Mouse (Mus musculus) limb, embryonic 15.5 days (tissue): Measurements from ENCODE around the gene Scd2. TPM values are rescaled to one million over a fixed set of nuclear protein-coding genes. Genes with fewer than 3 reads are reported as not detected.
"Not testable (repeated sequence)": the region's sequence is repeated elsewhere in the genome, so short reads cannot be mapped to it uniquely, and the experiment has no call there.

Experiments
- ATAC-seq: fragments of 200-750 bp; cut with Nextera tagmentation; 2 replicates; pipeline ENCODE4 v1.8.0; 2017; ENCODE audit warnings: low read depth, moderate TSS enrichment; ENCODE audit not compliant: insufficient number of reproducible peaks, low FRiP score, low TSS enrichment
- H3K27ac ChIP-seq: fragments of 300-500 bp; sonication (generic); 2 replicates; pipeline ENCODE4 v1.5.1; 2015; ENCODE audit warnings: moderate library complexity, mild to moderate bottlenecking, inconsistent platforms
- H3K27me3 ChIP-seq: fragments of 300-500 bp; sonication (generic); 2 replicates; pipeline ENCODE4 v1.6.1; 2015; ENCODE audit warnings: inconsistent platforms
- H3K36me3 ChIP-seq: fragments of 300-500 bp; sonication (generic); 2 replicates; pipeline ENCODE4 v1.6.1; 2015; ENCODE audit warnings: inconsistent platforms
- H3K4me1 ChIP-seq: fragments of 300-500 bp; sonication (generic); 2 replicates; pipeline ENCODE4 v1.6.1; 2015; ENCODE audit warnings: inconsistent platforms
- H3K4me2 ChIP-seq: fragments of 300-500 bp; sonication (generic); 2 replicates; pipeline ENCODE4 v1.6.1; 2015; ENCODE audit warnings: mild to moderate bottlenecking, inconsistent platforms
- H3K4me3 ChIP-seq: fragments of 300-500 bp; sonication (generic); 2 replicates; pipeline ENCODE4 v1.5.1; 2015; ENCODE audit warnings: mild to moderate bottlenecking, inconsistent platforms
- H3K9ac ChIP-seq: fragments of 300-500 bp; sonication (generic); 2 replicates; pipeline ENCODE4 v1.6.1; 2015; ENCODE audit warnings: inconsistent platforms
- H3K9me3 ChIP-seq: fragments of 300-500 bp; sonication (generic); 2 replicates; pipeline ENCODE4 v1.6.1; 2016; ENCODE audit warnings: inconsistent platforms
- WGBS: fragments of 180-500 bp; shearing (Covaris S2); methylation state at CpG from one replicate; pipeline ENCODE4 v1.1.7; 2015; 5-methylcytosine and 5-hydroxymethylcytosine counted together
- polyA plus RNA-seq: library from polyadenylated mRNA; unstranded; fragments of >200 nt; fragmentation: Nextera tagmentation; extraction: Ambion mirVana; gene quantifications from 2 replicates; pipeline ENCODE4 v1.2.1, GENCODE M21; 2015

Gene Scd2
- polyA plus RNA-seq, 1 experiment from 2014 or later = 221 TPM

DNA sequence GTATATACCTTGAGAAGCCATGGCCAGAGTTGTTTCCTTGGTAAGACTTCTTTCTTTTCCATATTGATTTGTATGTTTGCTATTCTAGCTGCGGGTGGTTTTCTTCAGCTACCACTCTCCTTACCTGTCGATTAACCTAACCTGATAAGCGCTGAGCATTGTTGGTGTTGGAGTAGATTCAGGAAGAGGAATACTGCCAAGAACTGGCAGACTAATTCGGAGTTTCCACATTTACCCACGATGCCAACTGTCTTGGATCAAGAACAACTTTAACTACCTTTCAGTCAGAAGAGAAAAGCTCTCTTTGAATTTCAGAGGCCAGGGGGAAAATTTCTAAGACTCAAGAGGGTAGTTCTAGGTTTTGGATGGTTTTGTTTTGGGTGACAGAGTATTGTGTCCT is 16.6 kb upstream of the Scd2 start:
- H3K27ac ChIP-seq = peak overlapping the region; percentile 38; the same call in 1 of the 2 replicates
- H3K9ac ChIP-seq = no peak overlapping the region
- H3K9me3 ChIP-seq = no peaks in the 10 kb centered on the region
- H3K4me2 ChIP-seq = no peak overlapping the region
- no peaks in the 10 kb centered on the region for H3K36me3 ChIP-seq
- H3K4me1 ChIP-seq = peaks cover 30% of the 10 kb centered on the region
- H3K27me3 ChIP-seq = no peaks in the 10 kb centered on the region
- 73% methylated on average over 5 of the region's 5 CpGs for WGBS
- ATAC-seq = no peak
- no peak overlapping the region for H3K4me3 ChIP-seq

DNA sequence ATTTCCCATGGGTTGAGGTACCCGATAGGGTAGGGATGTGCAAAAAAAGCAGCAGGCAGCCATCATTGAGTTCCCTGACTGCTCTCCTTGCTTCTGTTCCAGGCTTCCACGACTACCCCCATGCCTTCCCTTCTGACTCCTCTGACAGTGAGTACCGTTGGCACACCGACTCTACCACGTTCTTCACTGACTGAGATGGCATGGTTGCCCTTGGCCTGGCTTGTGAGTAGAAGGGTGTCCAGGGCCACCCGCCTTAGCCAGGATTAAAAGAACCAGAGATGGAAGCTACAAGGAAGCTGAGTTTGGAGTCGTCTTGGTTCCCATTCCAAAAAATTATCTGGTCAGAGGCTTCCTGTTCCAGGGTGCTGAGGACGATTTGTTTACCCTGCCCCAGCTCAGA is 15.5 kb upstream of the Scd2 start:
- no peak overlapping the region for H3K27ac ChIP-seq
- H3K36me3 ChIP-seq = no peaks in the 10 kb centered on the region
- H3K9ac ChIP-seq = no peak overlapping the region
- no peaks in the 10 kb centered on the region for H3K27me3 ChIP-seq
- 84% methylated on average over 8 of the region's 8 CpGs for WGBS
- H3K4me2 ChIP-seq = no peak overlapping the region
- ATAC-seq = no peak
- H3K4me1 ChIP-seq = peaks cover 39% of the 10 kb centered on the region
- no peaks in the 10 kb centered on the region for H3K9me3 ChIP-seq
- no peak overlapping the region for H3K4me3 ChIP-seq

DNA sequence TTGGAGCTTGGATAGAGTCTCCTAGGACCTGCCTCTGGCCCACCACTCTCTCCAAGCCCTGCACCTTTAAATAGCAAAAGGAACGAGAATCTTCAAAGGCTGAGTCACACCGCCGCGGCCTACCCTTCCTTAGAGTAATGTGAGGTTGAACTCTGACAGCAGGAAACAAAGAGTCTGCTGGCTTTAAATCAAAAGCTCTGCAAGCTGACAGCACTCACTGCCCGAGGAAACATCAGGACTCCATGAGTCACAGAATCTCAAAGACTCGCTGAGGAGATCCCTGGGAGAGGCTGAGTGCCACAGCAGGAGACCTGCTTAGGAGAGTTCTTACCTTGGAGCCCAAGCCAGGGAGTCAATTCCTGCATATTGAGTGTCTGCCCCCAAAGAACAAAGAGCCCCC is 12.7 kb upstream of the Scd2 start:
- no peak for ATAC-seq
- Histone ChIP-seq H3K36me3 (no peaks in the 10 kb centered on the region), H3K9me3 (no peaks in the 10 kb centered on the region), H3K4me2 (no peak overlapping the region), H3K27ac (peak overlapping the region; percentile 82), H3K4me3 (no peak overlapping the region), H3K9ac (no peak overlapping the region), H3K27me3 (no peaks in the 10 kb centered on the region), H3K4me1 (peaks cover 58% of the 10 kb centered on the region)
- WGBS = 9% methylated on average over 6 of the region's 6 CpGs

DNA sequence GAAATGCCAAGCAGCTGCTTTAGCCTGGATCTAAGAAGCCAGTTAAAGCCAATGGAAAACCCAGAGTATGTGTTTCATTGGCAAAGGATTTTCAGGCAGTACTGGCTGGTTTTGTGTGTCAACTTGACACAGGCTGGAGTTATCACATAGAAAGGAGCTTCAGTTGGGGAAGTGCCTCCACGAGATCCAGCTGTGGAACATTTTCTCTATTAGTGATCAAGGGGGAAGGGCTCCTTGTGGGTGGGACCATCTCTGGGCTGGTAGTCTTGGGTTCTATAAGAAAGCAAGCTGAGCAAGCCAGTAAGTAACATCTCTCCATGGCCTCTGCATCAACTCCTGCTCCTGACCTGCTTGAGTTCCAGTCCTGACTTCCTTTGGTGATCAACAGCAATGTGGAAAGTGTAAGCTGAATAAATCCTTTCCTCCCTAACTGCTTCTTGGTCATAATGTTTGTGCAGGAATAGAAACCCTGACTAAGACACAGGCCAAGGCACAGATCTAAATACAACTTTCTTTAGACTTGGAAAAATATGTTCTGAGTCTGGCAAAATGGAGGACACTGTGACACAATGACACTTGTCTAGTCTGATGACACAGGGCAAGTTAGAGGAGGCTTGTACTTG is 11.5 kb upstream of the Scd2 start:
- WGBS = 15% methylated on average over 1 of the region's 1 CpGs
- H3K9ac ChIP-seq, H3K27me3 ChIP-seq, H3K36me3 ChIP-seq, H3K4me2 ChIP-seq, ATAC-seq, H3K4me3 ChIP-seq, H3K9me3 ChIP-seq: not testable (repeated sequence)
- Histone ChIP-seq H3K4me1 (peaks cover 54% of the 10 kb centered on the region), H3K27ac (peak overlapping the region; percentile 82)

DNA sequence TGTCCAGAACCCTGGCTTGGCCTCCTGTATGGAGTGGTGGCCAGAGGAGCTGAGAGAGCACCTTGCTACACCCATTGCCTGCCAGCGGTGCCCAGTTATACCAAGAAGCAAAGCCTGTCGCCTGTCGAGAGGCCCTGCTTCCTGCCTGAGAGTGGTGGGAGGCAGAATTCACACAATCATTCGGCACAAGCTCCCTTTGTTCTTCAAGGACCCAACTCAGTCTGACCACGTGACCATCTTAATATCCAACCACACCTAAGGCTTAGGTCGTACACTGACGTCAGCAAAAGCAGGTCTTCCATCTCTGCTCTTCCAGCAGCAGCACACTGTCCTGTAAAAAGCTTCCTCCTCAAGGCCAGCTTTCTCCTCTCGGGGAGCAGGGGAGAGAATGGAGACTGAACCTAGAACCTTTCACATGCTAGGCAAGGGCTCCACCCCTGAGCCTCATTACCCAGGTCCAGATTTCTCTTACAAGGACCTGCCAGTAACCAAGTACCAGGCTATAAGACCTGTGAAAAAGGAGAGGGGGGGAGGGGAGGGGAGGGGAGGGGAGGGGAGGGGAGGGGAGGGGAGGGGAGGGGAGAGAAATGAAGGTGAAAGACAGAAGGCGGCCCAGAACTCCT is 10.8 kb upstream of the Scd2 start:
- H3K4me3 ChIP-seq = no peak overlapping the region
- H3K9ac ChIP-seq = no peak overlapping the region
- no peaks in the 10 kb centered on the region for H3K27me3 ChIP-seq
- 23% methylated on average over 9 of the region's 9 CpGs for WGBS
- no peaks in the 10 kb centered on the region for H3K9me3 ChIP-seq
- no peak overlapping the region for H3K4me2 ChIP-seq
- H3K27ac ChIP-seq = peak overlapping the region; percentile 97
- no peaks in the 10 kb centered on the region for H3K36me3 ChIP-seq
- peaks cover 49% of the 10 kb centered on the region for H3K4me1 ChIP-seq
- ATAC-seq = no peak

DNA sequence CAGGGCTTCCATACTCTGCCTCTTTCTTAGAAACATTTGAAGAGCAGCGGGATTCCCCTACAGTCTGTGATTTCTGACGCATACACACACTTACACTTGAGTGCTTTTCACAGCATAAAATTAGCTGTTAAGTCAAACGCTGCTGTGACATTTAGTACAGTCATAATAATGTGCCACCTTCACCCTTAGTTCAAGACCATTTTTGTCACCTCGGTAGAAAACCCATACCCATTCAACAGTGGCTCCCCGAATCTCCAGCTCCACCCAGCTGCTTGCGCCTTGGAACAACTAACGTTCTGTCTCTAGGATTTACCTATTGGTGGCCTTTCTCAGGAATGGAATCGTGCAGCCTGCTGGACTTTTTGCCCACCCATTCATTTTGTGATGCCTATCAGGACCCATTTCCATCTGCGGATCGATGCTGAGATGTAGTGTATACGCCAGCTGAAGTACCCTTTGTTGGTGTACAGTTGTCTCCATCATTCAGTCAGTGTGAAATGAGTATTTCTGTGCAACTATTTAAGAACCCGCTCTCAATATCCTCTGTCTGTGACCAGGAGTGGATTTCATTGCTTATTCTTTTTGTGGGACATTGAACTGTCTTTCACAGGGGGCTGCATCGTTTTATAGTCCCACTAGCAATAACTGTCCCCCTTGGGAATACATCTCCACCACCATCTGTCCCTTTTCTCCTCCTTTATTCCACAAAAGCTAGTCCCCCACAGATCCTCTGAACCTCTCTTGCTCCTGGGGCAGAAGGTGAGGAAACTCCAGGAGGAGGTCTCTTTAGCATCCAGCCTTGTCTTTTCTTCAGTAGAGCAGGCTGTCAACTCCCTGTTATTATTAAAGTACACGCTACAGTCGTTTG is 10.1 kb upstream of the Scd2 start:
- Histone ChIP-seq H3K9me3 (no peaks in the 10 kb centered on the region), H3K4me3 (peak overlapping the region; percentile 44), H3K4me1 (peaks cover 49% of the 10 kb centered on the region), H3K4me2 (peak overlapping the region; percentile 75), H3K27me3 (no peaks in the 10 kb centered on the region), H3K9ac (peak overlapping the region; percentile 27; the same call in 1 of the 2 replicates), H3K27ac (peak overlapping the region; percentile 97), H3K36me3 (no peaks in the 10 kb centered on the region)
- ATAC-seq = no peak
- 21% methylated on average over 15 of the region's 15 CpGs for WGBS

DNA sequence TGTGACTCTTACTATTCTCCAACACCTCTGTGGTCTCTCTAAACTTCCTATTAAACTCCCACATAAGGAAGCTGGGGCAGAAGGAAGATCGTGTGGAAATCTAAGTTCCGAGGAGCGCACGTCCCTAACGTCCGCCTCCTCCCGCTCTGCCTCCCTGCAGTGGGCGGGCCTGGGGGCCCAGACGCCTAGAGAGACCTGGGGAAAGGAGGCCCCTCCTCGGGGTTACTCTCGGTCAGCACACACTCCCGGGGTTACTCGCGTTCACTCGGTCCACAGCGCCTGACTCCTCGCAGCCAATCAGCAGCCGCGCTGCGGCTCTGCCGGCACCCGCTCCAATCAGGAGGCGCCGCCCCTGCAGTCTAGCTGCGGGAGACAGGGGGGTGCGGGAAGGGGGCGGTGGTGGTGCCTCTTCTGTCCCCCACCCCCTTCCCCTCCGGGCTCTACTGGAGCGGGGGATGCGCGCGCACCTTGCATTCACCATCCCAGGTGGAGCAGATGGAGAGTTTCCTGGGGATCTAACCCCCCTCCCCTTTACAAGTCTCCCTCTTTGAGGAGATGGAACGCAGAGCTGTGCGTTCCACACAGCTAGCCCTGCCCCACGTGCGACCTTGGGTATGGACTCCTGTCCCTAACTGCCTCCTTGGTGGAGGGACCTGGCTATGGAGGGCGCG is 9.3 kb upstream of the Scd2 start:
- Histone ChIP-seq H3K27me3 (no peaks in the 10 kb centered on the region), H3K4me2 (peak overlapping the region; percentile 75), H3K9ac (peak overlapping the region; percentile 31), H3K27ac (peak overlapping the region; percentile 97), H3K9me3 (no peaks in the 10 kb centered on the region), H3K4me3 (peak overlapping the region; percentile 44), H3K36me3 (no peaks in the 10 kb centered on the region), H3K4me1 (peaks cover 49% of the 10 kb centered on the region)
- under 1% methylated on average over 38 of the region's 38 CpGs for WGBS
- peak; percentile 100 for ATAC-seq

DNA sequence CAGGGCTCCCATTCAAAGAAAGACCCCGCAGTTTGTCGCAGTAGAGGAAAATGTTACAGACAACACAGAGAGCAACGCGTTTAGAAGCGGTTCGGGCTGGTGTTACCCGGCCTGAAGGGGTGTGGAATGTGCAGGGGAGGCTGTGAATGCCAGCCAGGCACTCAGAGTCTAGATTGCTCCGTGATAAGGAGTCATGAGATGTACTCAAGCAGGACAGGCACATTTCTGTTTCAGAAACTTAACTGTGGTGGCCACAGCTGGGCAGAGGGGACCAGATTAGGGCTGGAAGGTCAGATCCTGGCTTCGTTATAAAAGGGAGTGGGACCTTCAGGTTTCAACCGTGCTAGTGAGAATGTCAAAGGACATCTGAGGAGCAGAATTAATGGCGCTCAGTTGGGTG is 8.8 kb upstream of the Scd2 start:
- Histone ChIP-seq H3K4me1 (peaks cover 49% of the 10 kb centered on the region), H3K4me3 (peak overlapping the region; percentile 44), H3K36me3 (no peaks in the 10 kb centered on the region), H3K4me2 (peak overlapping the region; percentile 75), H3K9ac (peak overlapping the region; percentile 31), H3K27me3 (no peaks in the 10 kb centered on the region), H3K27ac (peak overlapping the region; percentile 97), H3K9me3 (no peaks in the 10 kb centered on the region)
- WGBS = 3% methylated on average over 11 of the region's 11 CpGs
- 0 out of 2 replicates have a peak, but pooled peaks have one; percentile 28 for ATAC-seq

DNA sequence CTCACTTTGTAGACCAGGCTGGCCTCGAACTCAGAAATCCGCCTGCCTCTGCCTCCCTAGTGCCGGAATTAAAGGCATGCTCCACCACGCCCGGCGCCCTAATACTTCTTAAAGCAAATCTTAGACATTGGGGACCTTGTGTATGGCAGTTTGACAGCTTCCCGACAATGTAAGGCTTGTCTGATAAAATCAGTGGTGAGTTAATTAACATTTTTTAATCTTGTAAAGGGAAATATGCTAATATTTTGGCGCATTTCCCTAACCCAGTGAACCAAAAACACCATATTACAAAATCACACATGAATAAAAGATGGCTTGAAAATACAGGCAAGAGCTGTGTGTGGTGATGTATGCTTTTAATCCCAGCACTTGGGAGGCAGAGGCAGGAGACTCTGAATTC is 7.9 kb upstream of the Scd2 start:
- ATAC-seq = no peak
- 93% methylated on average over 8 of the region's 8 CpGs for WGBS
- no peaks in the 10 kb centered on the region for H3K9me3 ChIP-seq
- no peak overlapping the region for H3K4me2 ChIP-seq
- H3K4me1 ChIP-seq = peaks cover 44% of the 10 kb centered on the region
- no peak overlapping the region for H3K27ac ChIP-seq
- no peak overlapping the region for H3K4me3 ChIP-seq
- H3K36me3 ChIP-seq = no peaks in the 10 kb centered on the region
- H3K9ac ChIP-seq = no peak overlapping the region
- H3K27me3 ChIP-seq = no peaks in the 10 kb centered on the region

DNA sequence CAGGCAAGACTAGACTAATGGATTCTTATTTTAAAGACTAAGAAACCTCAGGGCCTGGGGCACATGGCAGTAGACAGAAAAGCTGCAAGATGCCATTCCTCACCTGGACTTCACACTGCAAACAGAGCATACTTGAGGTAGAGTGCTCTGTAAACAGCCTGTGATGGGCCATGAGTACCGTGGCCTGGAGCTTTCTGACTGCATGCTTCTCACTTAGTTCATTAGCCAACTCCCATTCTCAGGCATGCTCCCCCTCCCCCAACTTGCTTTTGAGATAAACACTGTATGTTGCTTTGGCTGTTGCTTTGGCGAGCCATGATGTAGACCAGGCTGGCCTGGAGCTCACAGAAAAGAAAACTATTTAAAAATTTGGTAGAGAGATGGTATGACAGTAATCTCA is 7.4 kb upstream of the Scd2 start:
- no peak overlapping the region for H3K4me2 ChIP-seq
- H3K27me3 ChIP-seq = no peaks in the 10 kb centered on the region
- no peak overlapping the region for H3K9ac ChIP-seq
- no peak overlapping the region for H3K4me3 ChIP-seq
- ATAC-seq = no peak
- WGBS = 39% methylated on average over 2 of the region's 2 CpGs
- no peaks in the 10 kb centered on the region for H3K9me3 ChIP-seq
- no peak overlapping the region for H3K27ac ChIP-seq
- no peaks in the 10 kb centered on the region for H3K36me3 ChIP-seq
- peaks cover 39% of the 10 kb centered on the region for H3K4me1 ChIP-seq

DNA sequence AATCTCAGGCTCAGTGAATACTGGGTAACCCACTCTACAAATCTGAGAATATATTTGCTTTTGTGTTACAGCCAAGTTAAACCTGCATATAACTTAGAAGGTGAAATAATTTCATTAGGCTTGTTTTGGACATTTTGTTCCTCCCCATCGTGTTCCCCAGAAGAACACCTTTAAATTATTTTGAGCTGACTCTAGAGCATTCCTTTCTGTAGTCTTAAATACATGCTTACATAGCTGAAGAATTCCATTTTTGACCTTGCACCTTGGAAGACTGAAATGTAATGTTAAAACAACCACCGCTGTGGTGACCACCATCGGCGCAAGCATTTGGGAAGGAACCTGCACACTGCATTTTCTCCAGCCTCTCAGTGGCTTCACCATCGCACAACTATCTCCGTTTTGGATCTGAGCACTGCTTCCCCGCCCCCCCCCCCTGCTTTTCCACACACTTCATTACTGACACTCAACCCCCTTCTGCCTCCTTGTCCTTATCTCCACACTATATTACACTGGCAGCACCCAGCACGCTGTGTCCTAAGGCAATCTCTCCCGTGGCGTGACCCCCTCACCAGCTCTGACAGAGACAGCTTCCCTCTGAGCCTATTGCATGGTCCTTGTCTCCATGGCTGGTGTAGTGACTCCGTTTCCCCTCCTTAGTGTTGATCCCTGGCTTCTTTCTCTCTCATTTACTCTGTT is 5.9 kb upstream of the Scd2 start:
- Histone ChIP-seq H3K9me3 (no peaks in the 10 kb centered on the region), H3K36me3 (no peaks in the 10 kb centered on the region), H3K4me2 (no peak overlapping the region), H3K27ac (no peak overlapping the region), H3K9ac (no peak overlapping the region), H3K4me1 (peaks cover 34% of the 10 kb centered on the region), H3K4me3 (no peak overlapping the region), H3K27me3 (no peaks in the 10 kb centered on the region)
- no peak for ATAC-seq
- 74% methylated on average over 11 of the region's 11 CpGs for WGBS
